Mouse (Mus musculus) ovary, postnatal 10 days (tissue): ENCODE measurements around the gene Sh2b2.

ENCODE experiments used
- DNase-seq: peaks from one replicate; pipeline ENCODE4 v3.0.0; 2022; ENCODE audit warnings: low spot score

Gene Sh2b2

DNA sequence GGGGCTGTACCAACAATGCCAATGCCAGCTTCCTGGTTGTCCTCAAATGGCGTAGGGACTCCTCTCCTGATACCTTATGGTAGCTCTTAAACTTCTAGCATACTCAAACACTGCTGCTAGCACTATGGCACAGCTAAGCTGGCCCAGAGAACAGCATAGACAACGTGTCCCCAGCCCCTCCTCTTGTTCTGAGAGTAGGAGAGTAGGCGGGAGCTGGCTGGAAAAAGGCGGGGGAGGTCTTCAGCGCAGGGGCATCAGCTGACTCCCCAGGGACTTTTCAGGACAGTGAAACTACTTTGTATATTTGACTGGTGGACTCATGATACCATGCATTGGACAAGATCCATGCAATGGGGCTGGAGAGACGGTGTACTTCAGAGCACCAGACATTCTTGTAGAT is 64.3 kb downstream of the Sh2b2 start:
- DNase-seq: no peak

DNA sequence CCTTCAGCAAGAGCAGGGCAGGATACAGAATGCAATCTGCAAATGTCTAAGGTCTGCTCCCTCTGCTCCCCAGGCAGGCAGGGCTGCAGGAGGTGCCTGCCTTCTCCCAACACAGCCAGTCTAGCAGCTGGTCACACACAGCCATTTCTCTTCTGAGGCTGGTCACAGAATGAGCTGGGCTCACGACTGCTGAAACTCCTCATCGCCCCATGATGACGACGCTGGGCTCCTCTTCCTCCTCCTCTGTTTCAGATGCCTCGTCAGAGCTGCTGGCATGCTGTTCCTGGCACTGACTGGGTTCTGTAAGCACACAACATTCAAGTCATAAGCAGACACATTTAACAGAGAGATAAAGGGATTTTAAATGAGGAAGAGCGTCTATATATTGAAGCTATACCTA is 65.2 kb downstream of the Sh2b2 start:
- DNase-seq: no peak

GRCm38 (mm10) chr5:136179594-136179993 is 66.8 kb downstream of the Sh2b2 start:
- no peak for DNase-seq

- no peak for DNase-seq
These were observed 72.5 kb downstream of the Sh2b2 start for GRCm38 (mm10) chr5:136173606-136174463.

GRCm38 (mm10) chr5:136172939-136173338 is 73.4 kb downstream of the Sh2b2 start:
- no peak for DNase-seq

DNA sequence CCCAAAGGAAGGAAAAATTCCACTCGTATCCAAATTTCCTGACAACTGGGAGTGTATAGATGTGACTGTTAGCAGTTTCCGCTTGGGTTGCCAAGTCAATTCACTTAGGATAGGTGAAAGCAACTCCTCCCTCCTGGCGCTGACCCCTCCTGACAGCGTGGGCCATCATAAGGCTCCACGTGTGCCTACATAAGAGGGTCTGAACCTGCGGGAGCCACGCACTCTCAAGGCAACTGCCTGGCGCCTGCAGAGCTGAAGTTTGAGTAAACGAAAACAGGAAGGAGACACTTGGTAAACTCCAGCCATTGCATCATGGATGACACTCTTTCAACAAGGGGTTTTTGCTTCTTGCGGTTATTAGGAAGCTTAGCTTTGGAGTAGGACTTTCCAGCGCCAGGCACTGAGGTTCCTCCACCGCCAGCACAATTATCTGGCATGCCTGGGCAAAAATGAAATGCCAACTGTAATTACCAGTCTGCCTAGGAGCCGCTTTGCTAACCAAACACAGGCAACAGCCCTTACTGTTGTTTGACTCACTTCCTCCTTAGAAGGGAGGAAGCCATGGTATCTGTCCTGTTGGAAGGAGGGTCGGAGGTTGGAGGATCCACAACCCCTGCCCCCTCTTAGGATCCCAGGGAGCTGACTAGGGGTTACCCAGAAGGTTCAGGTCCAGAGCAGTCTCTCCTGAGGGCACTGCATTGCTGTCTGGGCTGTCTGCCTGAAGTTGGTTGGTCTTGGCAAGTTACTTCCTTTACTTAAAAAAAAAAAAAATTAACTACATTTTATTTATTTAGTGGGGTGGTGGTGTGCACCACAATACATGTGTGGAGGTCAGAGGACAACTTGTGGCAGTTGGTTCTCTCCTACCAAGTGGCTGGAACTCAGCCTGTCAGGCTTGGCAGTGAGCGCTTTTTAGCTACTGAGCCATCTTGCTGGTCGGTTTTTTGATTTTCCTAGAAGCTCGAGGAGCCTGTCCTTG is 74.7 kb downstream of the Sh2b2 start:
- no peak for DNase-seq

GRCm38 (mm10) chr5:136170512-136171362 is 75.6 kb downstream of the Sh2b2 start, which contains the start of gene Orai2:
TSS of gene Orai2 (minus strand) at chr5:136170713.
- peak; percentile 54 for DNase-seq

DNA sequence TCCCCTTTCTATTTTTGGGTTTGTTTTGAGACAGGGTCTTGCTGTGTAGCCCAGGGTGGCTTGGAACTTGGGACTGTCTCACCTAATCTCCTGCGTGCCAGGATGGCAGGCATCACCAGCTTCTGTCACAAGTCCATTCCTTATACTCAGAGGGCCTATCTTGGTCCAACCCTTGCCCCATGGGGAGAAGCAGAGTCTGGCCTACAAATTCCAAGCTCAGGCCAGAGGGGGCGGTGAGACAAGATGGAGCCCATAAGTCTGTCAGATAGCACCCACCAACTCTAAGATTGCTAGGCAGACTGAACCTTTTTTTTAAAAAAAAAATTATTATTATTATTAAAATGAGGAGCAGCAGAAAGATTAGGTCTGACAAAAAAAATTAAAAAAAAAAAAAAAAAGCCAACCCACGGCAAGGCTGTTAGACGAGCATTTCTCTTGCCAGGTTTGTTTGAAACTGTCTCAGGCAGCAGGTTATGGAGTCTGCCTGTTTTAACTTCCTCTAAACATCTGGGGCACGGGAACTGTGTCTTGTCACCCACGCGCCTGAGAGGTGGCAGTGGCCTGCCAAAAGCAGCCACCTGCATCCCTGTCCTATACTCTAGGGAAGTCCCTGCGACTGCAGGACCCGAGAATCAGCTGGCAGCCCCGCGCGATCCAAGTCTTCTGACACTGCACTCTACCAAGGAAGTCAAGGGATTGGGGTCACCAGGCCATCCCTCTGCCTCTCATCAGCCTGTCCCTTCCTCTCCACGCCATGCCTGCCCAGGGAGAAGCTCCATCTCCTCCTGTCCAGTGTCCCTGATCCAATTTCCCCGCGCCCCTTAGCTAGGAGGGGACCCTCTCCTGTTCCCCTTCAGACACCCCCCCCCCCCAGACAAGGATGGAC is 76.5 kb downstream of the Sh2b2 start:
- no peak for DNase-seq
